Mouse (Mus musculus) MEL (cell line): ENCODE data around the gene Fbxw8. TPM values are rescaled to one million over a fixed set of nuclear protein-coding genes. Genes with fewer than 3 reads are reported as not detected.

Source experiments
- DNase-seq: peaks from one replicate; pipeline ENCODE4 v3.0.0; 2011; ENCODE audit warnings: low read depth, low spot score
- H3K27ac ChIP-seq: 2 replicates; pipeline ENCODE4 v1.5.1; 2012; ENCODE audit warnings: low read depth, mild to moderate bottlenecking, control low read depth, low read length, moderate library complexity; ENCODE audit not compliant: control insufficient read depth
- H3K27me3 ChIP-seq, 2 experiments: fragments of 150-350 bp in 1 of 2; sonication (generic) in 1 of 2; 2 replicates each; pipeline ENCODE4 v1.6.1; 2012; ENCODE audit warnings: low read length in 2 of 2, mild to moderate bottlenecking in 2 of 2, improper control_type of control experiment in 1 of 2, moderate library complexity in 1 of 2; ENCODE audit not compliant: insufficient read depth in 2 of 2, control insufficient read depth in 1 of 2
- H3K36me3 ChIP-seq, 2 experiments: 2 replicates each; pipeline ENCODE4 v1.6.1; 2012 to 2014; ENCODE audit warnings: low read length in 2 of 2, improper control_type of control experiment in 1 of 2, inconsistent platforms in 1 of 2, mild to moderate bottlenecking in 1 of 2; ENCODE audit not compliant: insufficient read depth in 2 of 2, control insufficient read depth in 1 of 2
- H3K4me1 ChIP-seq, 2 experiments: fragments of 150-350 bp in 1 of 2; sonication (generic) in 1 of 2; 2 replicates each; pipeline ENCODE4 v1.6.1; 2012; ENCODE audit warnings: low read length in 2 of 2, improper control_type of control experiment in 1 of 2, mild to moderate bottlenecking in 1 of 2; ENCODE audit not compliant: insufficient read depth in 2 of 2, control insufficient read depth in 1 of 2
- H3K4me3 ChIP-seq, 2 experiments: fragments of 150-350 bp in 1 of 2; sonication (generic) in 1 of 2; 2 replicates each; pipeline ENCODE4 v1.5.1; 2012; ENCODE audit warnings: low read depth in 2 of 2, low read length in 2 of 2, mild to moderate bottlenecking in 2 of 2, moderate library complexity in 2 of 2, control low read depth in 1 of 2, improper control_type of control experiment in 1 of 2; ENCODE audit not compliant: control insufficient read depth in 1 of 2, insufficient read depth in 1 of 2
- H3K79me2 ChIP-seq: 2 replicates; pipeline ENCODE4 v1.6.1; 2012; ENCODE audit warnings: mild to moderate bottlenecking, low read length, moderate library complexity; ENCODE audit not compliant: control insufficient read depth, poor library complexity, insufficient read depth
- H3K9ac ChIP-seq: 2 replicates; pipeline ENCODE4 v1.6.1; 2012; ENCODE audit warnings: low read depth, mild to moderate bottlenecking, control low read depth, low read length, moderate library complexity; ENCODE audit not compliant: control insufficient read depth, poor library complexity, severe bottlenecking
- H3K9me3 ChIP-seq: fragments of 150-350 bp; sonication (generic); replicated peaks from 2 replicates; pipeline ENCODE4 v1.6.1; 2012; ENCODE audit warnings: mild to moderate bottlenecking, low read length, improper control_type of control experiment, moderate library complexity; ENCODE audit not compliant: insufficient read depth
- BHLHE40 ChIP-seq: IDR thresholded peaks from 2 replicates; pipeline ENCODE4 v1.6.1; 2012; ENCODE audit warnings: low read depth, mild to moderate bottlenecking, inconsistent platforms, low read length, improper control_type of control experiment, borderline replicate concordance
- CHD1 ChIP-seq: IDR thresholded peaks from 2 replicates; pipeline ENCODE4 v1.6.1; 2012; ENCODE audit warnings: low read depth, mild to moderate bottlenecking, inconsistent platforms, low read length, improper control_type of control experiment
- CHD2 ChIP-seq: IDR thresholded peaks from 2 replicates; pipeline ENCODE4 v1.6.1; 2011; ENCODE audit warnings: low read length, improper control_type of control experiment
- E2F4 ChIP-seq: IDR thresholded peaks from 2 replicates; pipeline ENCODE4 v1.6.1; 2011; ENCODE audit warnings: low read depth, low read length, improper control_type of control experiment, borderline replicate concordance
- EP300 ChIP-seq, 2 experiments: IDR thresholded peaks; 2 replicates each; pipeline ENCODE4 v1.6.1; 2011; ENCODE audit warnings: improper control_type of control experiment in 2 of 2, low read length in 2 of 2, low read depth in 1 of 2, mild to moderate bottlenecking in 1 of 2
- ETS1 ChIP-seq: IDR thresholded peaks from 2 replicates; pipeline ENCODE4 v1.6.1; 2012; ENCODE audit warnings: low read depth, mild to moderate bottlenecking, inconsistent platforms, low read length, improper control_type of control experiment, moderate library complexity
- GABPA ChIP-seq: IDR thresholded peaks from 2 replicates; pipeline ENCODE4 v1.6.1; 2012; ENCODE audit warnings: low read depth, mild to moderate bottlenecking, inconsistent platforms, low read length, improper control_type of control experiment, moderate library complexity
- GATA1 ChIP-seq: IDR thresholded peaks from 2 replicates; pipeline ENCODE4 v1.6.1; 2011; ENCODE audit warnings: low read depth, low read length, improper control_type of control experiment
- HCFC1 ChIP-seq: IDR thresholded peaks from 2 replicates; pipeline ENCODE4 v1.6.1; 2012; ENCODE audit warnings: low read depth, mild to moderate bottlenecking, inconsistent platforms, low read length, improper control_type of control experiment, moderate library complexity
- JUND ChIP-seq: IDR thresholded peaks from 2 replicates; pipeline ENCODE4 v1.6.1; 2011; ENCODE audit warnings: low read depth, mild to moderate bottlenecking, improper control_type of control experiment, low read length
- KAT2A ChIP-seq: conservative IDR thresholded peaks from 2 replicates; pipeline ENCODE4 v1.6.1; 2012; ENCODE audit warnings: low read depth, low read length, improper control_type of control experiment, inconsistent platforms
- MAFK ChIP-seq: IDR thresholded peaks from 2 replicates; pipeline ENCODE4 v1.6.1; 2011; ENCODE audit warnings: low read depth, mild to moderate bottlenecking, low read length, improper control_type of control experiment, borderline replicate concordance
- MAX ChIP-seq: IDR thresholded peaks from 2 replicates; pipeline ENCODE4 v1.6.1; 2011; ENCODE audit warnings: low read length, improper control_type of control experiment
- MEF2A ChIP-seq: IDR thresholded peaks from 2 replicates; pipeline ENCODE4 v1.6.1; 2014; ENCODE audit warnings: low read depth, mild to moderate bottlenecking, inconsistent platforms, low read length, improper control_type of control experiment; ENCODE audit not compliant: poor library complexity, insufficient replicate concordance, severe bottlenecking; ENCODE audit errors: extremely low read depth
- MXI1 ChIP-seq: IDR thresholded peaks from 2 replicates; pipeline ENCODE4 v1.6.1; 2011; ENCODE audit warnings: mild to moderate bottlenecking, low read depth, low read length, improper control_type of control experiment
- MYB ChIP-seq: IDR thresholded peaks from 2 replicates; pipeline ENCODE4 v1.6.1; 2011; ENCODE audit warnings: mild to moderate bottlenecking, low read depth, low read length, improper control_type of control experiment
- MYC ChIP-seq: IDR thresholded peaks from 2 replicates; pipeline ENCODE4 v1.6.1; 2011; ENCODE audit warnings: low read depth, mild to moderate bottlenecking, low read length, improper control_type of control experiment, moderate library complexity
- NELFE ChIP-seq: IDR thresholded peaks from 2 replicates; pipeline ENCODE4 v1.6.1; 2011; ENCODE audit warnings: low read depth, low read length, improper control_type of control experiment
- NRF1 ChIP-seq: IDR thresholded peaks from 2 replicates; pipeline ENCODE4 v1.6.1; 2014; ENCODE audit warnings: low read depth, mild to moderate bottlenecking, inconsistent platforms, low read length, improper control_type of control experiment, moderate library complexity; ENCODE audit not compliant: poor library complexity, insufficient read depth, severe bottlenecking
- RCOR1 ChIP-seq: IDR thresholded peaks from 2 replicates; pipeline ENCODE4 v1.6.1; 2012; ENCODE audit warnings: low read depth, mild to moderate bottlenecking, inconsistent platforms, low read length, improper control_type of control experiment
- TAL1 ChIP-seq: IDR thresholded peaks from 2 replicates; pipeline ENCODE4 v1.6.1; 2012; ENCODE audit warnings: mild to moderate bottlenecking, inconsistent platforms, low read length, moderate library complexity, mixed read lengths
- TCF12 ChIP-seq: IDR thresholded peaks from 2 replicates; pipeline ENCODE4 v1.6.1; 2014; ENCODE audit warnings: low read depth, mild to moderate bottlenecking, inconsistent platforms, low read length, improper control_type of control experiment, moderate library complexity
- USF1 ChIP-seq: IDR thresholded peaks from 2 replicates; pipeline ENCODE4 v1.6.1; 2014; ENCODE audit warnings: low read depth, mild to moderate bottlenecking, inconsistent platforms, low read length, improper control_type of control experiment, moderate library complexity
- ZMIZ1 ChIP-seq: IDR thresholded peaks from 2 replicates; pipeline ENCODE4 v1.6.1; 2012; ENCODE audit warnings: low read depth, mild to moderate bottlenecking, inconsistent platforms, low read length, improper control_type of control experiment, moderate library complexity
- polyA plus RNA-seq, 2 experiments: library from polyadenylated mRNA; stranded (reverse) in 1 of 2; unstranded in 1 of 2; fragments of >175 nt in 1 of 2; fragments of >200 nt in 1 of 2; gene quantifications; 2 replicates each; pipeline versions ENCODE4 v1.2.1 to v1.2.4; 2012; ENCODE audit warnings: low replicate concordance in 2 of 2, low read depth in 1 of 2; ENCODE audit not compliant: insufficient read length in 2 of 2, insufficient read depth in 1 of 2, missing spikeins in 1 of 2
- total RNA-seq: library from RNA; depleted of rRNA; stranded (reverse); fragments of 300-350 nt; gene quantifications from 2 replicates; pipeline ENCODE4 v1.2.3, GENCODE M21; 2012

Gene Fbxw8
- total and polyA plus RNA-seq, 3 experiments = 49.9 to 57.4 (median 52.5) TPM

DNA sequence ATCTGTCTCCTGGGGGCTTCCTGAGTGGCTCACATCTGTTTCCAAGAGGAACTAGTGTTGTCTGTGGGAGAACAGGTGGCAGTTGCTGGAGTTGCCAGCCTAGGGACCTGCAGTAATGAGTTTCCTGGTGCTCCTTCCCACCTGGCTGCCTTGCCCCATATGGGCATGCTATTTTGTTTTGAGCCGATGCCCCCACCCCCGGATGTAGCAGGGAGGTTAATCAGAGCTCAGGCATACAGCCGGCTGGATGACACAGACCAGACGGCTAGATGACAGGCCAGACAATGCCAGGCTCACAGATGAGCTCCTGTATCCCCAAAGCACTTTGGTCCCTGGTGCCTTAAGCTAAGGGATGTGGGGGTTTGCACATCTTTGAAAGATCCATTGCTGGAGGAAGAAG lies 121.9 kb downstream of the Fbxw8 start:
- TF ChIP-seq JUND (no peak), MEF2A (no peak), CHD2 (no peak), NRF1 (no peak), TCF12 (no peak), GATA1 (no peak), MXI1 (no peak), KAT2A (no peak), E2F4 (no peak), MYB (no peak), HCFC1 (no peak), ETS1 (no peak), NELFE (no peak), MAX (no peak), EP300 (IDR thresholded peaks at IDR 0.05; ENCODE audit: low read depth in 1 of 2, low read length in 2 of 2) (no peak)
- Histone ChIP-seq H3K4me3 (no peak overlapping the region), H3K36me3 (no peaks in the 10 kb centered on the region), H3K4me1 (no peaks in the 10 kb centered on the region), H3K79me2 (no peaks in the 10 kb centered on the region), H3K27me3 (no peaks in the 10 kb centered on the region), H3K9me3 (no peaks in the 10 kb centered on the region), H3K27ac (no peak overlapping the region), H3K9ac (no peak overlapping the region)
- no peak for DNase-seq

GRCm38 (mm10) chr5:118031508-118031907 lies 123.8 kb downstream of the Fbxw8 start:
- no peak overlapping the region for H3K4me3 ChIP-seq
- TF ChIP-seq RCOR1 (no peak), BHLHE40 (no peak), CHD1 (no peak), ZMIZ1 (no peak), MXI1 (no peak), GABPA (no peak), MAFK (no peak), ETS1 (no peak), TAL1 (no peak), MYC (no peak), USF1 (no peak), KAT2A (no peak), GATA1 (no peak)
- no peaks in the 10 kb centered on the region for H3K4me1 ChIP-seq
- H3K9ac ChIP-seq = no peak overlapping the region
- no peaks in the 10 kb centered on the region for H3K9me3 ChIP-seq
- no peaks in the 10 kb centered on the region for H3K79me2 ChIP-seq
- H3K27ac ChIP-seq = no peak overlapping the region
- H3K36me3 ChIP-seq = no peaks in the 10 kb centered on the region
- no peaks in the 10 kb centered on the region for H3K27me3 ChIP-seq
- DNase-seq = no peak
